Mouse (Mus musculus): ENCODE results near the gene Adtrp. TPM values are rescaled to one million over a fixed set of nuclear protein-coding genes. Genes with fewer than 3 reads are reported as not detected.
A peak's percentile ranks its signal among the peaks of the same experiment; 100 is the strongest.

Gene Adtrp
- not detected in 2 replicates for total RNA-seq (2017)

DNA sequence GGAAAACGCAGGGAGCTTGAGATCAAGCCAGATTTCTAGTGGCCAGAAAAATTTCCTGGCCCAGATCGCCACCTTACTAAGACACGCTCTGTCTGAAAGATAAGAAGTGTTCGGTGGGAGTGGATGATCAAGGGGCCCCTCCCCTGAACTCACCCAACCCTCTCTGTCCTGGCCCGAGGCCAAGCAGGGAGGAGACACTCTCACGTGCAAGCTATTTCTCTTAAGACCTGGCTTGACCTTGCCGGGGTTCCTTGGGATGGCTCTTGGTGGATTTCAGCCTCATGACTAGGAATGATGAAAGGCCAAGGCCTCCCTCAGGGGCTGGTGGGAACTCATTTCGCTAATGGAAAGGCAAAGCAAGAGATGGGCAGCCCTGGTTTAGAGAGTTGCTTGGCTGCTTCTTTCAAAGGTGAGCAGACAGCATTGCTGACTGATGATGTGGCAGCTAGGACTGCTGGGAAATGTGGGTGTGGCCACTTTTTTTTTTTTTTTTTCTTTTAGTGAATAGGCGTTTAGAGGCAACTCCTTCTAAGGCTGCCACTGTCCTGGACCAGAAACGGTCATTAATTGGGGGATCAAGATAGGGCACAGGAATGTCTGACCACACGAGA lies at the start of gene Adtrp:
Gene Adtrp (minus strand): TSS at position 169 of the 611 bp plus-strand sequence.
- ATAC-seq (replicated peaks; ENCODE audit: low read depth, poor library complexity, severe bottlenecking), result no peak; the same call in 1 of the 2 replicates

DNA sequence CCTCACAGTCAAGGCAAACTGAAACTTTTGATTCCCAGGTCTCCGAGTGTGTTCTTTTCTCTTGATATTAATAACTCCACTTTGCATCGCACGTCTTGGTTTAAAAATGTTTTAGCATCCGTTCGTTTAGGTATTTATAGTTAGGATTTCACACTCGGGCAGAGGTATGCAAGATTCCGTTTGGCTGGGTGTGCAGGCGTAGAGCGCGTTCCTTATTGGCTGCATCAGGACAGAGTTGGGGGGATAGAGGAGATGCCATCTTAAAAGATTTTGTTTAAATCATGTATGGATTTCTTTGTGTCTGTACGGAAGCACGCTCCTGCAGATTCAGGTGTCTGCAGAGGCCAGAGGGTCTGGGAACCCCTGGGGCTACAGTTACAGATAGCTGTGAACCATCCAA lies 44.5 kb upstream of the Adtrp start:
- no peak for ATAC-seq (replicated peaks; ENCODE audit: low read depth, poor library complexity, severe bottlenecking)

DNA sequence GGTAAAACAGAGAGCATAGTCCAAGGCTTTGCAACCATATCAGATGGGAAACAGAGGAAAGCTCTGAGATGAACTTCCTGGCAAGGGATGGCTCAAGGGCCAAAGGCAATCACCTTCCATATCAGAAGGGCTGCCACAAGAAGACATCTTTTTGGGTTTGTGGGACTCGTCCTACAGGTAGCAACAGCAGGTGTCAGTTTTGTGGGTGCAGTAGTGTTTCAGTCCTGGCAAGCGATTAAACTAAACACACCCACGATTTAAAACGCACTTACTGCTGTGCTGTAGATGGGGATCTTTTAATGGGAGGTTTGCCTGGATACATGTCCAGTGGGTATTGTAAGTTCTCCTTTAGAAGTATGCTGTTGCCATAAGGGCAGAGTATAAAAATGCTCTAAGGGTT lies 43.1 kb upstream of the Adtrp start:
- no peak for ATAC-seq (replicated peaks; ENCODE audit: low read depth, poor library complexity, severe bottlenecking)

DNA sequence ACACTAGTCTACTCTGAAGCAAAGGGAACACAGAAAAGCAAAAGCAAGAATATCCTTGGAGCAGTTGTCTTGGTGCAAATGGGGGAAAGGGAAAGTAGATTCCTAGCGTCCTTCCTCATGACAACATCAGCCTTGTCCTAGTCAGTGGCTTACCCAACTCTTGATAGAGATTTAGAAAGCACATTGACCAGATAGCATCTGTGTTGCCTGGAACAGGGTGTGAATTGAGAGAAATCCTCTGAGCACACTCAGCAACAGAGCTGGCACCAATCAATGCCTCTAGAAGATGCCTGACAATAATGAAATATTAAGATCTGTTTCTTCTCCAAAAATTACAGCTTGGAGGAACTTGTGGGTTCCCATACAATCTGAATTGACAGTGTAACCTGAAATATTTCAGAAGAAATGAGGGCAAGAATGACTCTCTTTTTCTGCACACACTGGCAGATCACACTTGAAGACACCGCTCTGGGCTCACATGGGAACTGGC lies 42.7 kb upstream of the Adtrp start:
- ATAC-seq (replicated peaks; ENCODE audit: low read depth, poor library complexity, severe bottlenecking), result no peak

DNA sequence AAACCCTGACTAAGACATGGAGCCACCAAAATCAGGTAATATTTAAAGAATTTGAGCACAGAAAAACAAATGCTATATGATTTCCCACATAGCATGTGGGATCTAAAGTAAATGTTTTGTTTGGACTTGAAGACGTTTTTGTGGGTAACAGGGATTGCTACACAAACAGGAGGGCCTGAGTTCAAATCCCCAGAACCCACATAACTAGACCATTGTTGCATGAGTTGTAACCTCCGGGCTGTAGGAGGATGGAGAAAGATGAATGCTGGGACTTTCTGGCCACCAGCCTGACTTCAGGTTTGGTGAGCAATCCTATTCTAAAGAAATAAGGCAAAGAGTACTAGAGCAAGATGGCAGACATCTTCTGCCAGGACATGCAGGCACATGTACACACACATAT lies 41.2 kb upstream of the Adtrp start:
- no peak for ATAC-seq (replicated peaks; ENCODE audit: low read depth, poor library complexity, severe bottlenecking)

DNA sequence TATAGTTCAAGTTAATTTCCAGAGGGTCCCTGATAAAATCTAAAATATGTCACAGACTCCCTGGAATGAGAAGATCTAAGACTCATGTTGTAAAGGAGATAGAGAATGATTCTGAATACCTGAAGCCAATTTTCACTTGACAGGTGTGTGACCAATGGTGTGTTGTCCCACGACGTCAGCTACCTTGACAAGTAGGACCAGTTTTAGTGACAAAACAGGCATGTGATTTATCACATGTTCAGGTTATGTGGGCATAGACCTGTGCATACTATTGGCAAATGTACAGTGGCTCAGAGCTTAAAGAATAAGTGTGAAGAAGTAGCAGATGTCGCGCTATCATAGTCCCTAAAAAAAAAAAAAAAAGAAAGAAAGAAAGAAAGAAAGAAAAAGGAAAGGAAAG lies 38.6 kb upstream of the Adtrp start:
- no peak for ATAC-seq (replicated peaks; ENCODE audit: low read depth, poor library complexity, severe bottlenecking)

DNA sequence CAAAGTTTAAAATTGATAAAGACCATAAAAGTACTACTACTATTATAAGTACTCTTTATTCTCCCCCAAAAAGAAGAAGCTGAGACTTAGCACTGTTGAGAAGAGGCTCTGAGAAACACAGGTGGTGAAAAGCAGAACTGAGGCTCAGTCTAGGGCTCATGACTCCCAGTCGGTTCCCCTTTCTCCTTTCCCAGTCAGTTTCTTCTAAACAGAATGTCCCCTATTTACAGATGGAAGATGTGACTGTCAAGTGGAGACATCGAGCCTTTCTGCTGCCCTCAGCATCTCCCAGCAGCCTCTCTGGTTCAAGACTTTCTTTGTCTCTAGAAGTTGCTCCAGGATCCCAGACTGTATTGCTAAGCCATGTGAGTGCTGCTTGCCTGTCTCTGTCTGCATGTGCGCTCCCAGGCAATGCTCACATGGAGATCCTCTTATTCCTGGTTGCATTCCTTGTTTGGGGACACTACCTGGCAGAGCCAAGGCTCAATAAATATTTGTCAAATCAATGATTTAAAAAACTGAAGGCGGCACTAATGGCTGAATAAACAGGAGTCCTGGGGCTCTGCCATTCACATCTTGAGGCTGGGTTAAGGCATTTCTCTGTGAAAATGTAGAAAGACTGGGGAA lies 36.3 kb upstream of the Adtrp start:
- ATAC-seq (replicated peaks; ENCODE audit: low read depth, poor library complexity, severe bottlenecking), result peak; percentile 83

DNA sequence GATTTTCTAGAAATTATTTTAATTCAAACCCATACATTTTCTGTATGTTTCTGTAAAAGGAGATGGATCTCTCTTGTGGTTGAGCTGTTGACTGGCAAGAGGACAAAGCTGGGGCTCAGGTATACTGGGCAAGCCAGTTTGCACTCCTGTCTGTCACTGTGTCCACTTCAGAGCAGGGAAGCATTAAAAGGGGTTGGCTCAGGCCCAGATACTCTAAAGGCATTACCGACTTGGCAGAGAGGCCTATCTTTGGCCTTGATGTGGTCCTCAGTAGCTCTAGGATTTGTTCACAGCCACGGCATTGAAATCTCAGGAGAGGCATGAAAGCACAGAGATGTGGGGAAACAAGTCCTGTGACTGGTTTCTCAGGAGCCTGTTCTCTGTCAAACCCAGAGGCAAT lies 33.7 kb upstream of the Adtrp start:
- ATAC-seq (replicated peaks; ENCODE audit: low read depth, poor library complexity, severe bottlenecking), result no peak

DNA sequence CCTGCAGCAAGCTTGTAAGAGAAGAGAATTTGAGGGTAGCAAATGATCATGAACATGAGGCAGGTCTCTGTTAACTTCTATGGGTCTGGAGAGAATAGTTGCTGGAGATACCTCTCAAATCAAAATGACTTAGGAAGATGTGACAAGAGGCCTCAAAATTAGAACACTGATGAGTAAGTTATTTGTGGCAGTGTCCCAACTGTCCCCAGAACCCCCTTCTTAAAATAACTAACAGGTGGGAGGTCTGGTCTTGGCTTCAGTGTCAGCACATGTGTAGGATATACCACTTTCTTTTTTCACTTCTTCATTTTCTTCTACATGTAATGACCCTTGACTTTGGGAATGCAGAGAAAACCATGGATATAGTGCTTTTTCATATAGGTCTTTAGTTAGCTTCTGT lies 33.0 kb upstream of the Adtrp start:
- no peak for ATAC-seq (replicated peaks; ENCODE audit: low read depth, poor library complexity, severe bottlenecking)

DNA sequence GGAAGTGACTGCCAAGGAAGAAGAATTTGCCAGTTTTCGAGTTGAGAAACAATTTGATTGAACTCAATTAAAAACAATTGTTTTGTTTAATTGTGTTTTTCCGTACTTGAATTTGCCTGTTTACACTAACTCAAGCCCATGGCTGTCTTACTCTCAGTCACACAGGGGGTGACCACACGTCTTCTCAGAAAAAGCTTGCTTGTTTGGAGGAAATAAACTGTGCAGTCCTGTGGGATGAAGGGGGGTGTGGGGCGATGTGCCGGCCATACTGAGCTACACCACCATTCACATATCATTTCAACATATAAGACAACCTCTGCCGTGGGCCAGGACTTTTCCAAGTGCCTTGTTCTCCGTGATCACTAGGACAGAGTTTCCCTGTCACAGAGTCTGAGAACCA lies 25.2 kb upstream of the Adtrp start:
- ATAC-seq (replicated peaks; ENCODE audit: low read depth, poor library complexity, severe bottlenecking), result no peak

DNA sequence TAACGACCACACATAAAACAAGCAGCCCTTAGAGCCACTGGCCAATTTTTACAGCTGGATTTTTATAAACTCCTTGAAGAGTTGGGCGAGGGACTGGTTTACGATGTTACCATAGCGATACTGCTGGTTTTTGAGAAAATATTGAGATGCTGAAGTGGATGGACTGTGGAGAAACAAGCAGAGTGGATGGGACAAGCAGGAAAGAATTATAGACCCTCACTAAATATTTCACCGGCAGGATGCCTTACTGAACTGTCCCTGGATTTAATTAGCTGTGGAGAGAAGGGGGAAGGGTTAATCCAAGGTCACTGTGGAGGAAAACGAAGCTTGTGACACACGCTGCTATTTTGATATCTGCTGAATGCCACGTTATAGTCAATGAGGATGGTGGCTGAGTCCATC lies 24.7 kb upstream of the Adtrp start:
- no peak for ATAC-seq (replicated peaks; ENCODE audit: low read depth, poor library complexity, severe bottlenecking)

DNA sequence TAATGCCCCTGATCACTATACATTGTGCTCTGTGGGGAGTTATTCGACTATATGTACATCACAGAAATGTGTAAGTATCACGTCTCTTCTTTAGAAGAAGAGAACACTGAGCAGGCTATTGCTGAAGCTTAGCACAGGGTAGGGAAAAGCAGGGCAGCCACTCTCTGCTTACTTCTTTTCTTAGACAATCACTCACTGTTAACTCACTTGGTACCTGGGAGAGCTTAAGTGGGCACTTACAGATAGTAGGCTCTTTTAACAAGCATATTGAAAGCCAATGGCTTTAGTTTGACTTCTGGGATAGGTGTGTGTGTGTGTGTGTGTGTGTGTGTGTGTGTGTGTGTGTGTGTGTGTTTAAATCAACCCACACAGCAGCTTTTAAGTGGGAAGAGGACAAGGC lies 20.0 kb upstream of the Adtrp start:
- no peak for ATAC-seq (replicated peaks; ENCODE audit: low read depth, poor library complexity, severe bottlenecking)

DNA sequence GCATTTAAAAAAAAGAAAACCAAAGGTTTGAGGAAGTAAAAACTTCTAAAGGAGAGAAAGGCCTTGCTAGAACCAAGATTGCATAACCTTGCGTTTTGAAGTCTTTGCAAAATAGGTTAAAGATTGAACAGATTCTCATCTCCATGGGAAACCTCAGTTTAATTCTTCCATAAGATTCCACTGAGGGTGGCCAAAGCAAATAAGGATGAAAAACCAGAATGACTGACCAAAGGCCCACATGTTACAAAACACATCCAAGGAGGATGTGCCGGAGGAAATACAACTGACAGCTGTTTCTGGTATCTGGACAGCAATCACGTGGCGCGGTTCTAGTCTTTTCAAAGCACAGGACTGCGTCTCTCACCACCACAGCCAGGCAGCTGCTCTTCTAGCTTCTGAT lies 18.1 kb upstream of the Adtrp start:
- ATAC-seq (replicated peaks; ENCODE audit: low read depth, poor library complexity, severe bottlenecking), result peak; percentile 68

DNA sequence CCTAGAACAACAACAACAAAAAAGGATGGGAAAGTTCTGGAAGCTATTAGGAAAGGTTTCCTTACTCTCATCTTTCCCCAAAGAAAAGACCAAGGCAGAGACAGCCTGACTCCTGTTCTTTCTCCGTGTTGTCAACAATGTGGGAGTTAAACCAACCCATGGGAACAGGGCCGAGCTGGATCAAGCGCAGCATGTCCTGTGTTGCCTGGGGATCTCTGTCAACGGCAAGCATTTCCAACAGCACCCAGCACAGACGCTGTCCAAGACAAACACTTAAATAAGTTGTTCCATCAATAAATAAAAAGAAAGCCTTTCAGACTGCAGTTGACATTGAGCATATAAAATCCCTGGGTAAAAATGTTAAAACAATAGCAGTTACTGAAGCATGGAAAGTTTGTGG lies 17.6 kb upstream of the Adtrp start:
- no peak for ATAC-seq (replicated peaks; ENCODE audit: low read depth, poor library complexity, severe bottlenecking)

DNA sequence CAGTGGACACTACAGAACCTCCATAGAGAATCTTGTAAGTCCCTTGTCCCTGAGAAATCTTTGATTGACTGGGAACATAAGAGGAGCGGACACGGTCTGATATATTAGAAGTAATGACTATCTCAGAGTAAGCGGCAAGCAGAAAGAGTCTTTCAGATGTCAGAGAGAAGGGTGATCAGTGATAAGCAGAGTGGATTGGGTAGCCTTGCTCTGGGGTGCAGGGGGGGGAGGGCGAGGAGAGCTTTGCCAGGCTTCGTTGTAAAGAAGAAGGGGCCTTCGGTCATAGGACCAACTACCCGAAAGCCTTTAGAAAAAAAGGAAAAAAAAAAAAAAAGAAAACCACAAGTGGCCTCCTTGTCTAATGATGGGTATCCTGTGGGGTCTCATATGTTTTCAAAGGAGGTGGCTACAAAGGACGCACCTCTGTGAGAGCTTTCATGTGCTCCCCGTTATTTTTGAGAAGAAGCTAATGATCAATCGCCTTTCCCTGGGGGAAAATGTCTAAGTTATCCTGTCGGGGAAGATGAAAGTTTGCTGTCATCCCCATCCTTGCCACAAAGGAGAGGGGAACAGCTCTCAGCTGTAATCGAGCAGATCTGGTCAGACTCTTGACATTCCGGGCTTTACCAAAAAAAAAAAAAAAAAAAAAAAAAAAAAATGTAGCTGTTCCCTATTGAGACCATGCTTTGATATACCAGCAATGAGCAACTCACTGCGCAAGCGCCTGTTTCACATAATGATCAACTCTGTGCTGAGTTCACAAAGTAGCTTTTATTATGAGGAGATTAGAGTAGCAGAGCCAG lies 13.3 kb upstream of the Adtrp start:
- ATAC-seq (replicated peaks; ENCODE audit: low read depth, poor library complexity, severe bottlenecking), result no peak

DNA sequence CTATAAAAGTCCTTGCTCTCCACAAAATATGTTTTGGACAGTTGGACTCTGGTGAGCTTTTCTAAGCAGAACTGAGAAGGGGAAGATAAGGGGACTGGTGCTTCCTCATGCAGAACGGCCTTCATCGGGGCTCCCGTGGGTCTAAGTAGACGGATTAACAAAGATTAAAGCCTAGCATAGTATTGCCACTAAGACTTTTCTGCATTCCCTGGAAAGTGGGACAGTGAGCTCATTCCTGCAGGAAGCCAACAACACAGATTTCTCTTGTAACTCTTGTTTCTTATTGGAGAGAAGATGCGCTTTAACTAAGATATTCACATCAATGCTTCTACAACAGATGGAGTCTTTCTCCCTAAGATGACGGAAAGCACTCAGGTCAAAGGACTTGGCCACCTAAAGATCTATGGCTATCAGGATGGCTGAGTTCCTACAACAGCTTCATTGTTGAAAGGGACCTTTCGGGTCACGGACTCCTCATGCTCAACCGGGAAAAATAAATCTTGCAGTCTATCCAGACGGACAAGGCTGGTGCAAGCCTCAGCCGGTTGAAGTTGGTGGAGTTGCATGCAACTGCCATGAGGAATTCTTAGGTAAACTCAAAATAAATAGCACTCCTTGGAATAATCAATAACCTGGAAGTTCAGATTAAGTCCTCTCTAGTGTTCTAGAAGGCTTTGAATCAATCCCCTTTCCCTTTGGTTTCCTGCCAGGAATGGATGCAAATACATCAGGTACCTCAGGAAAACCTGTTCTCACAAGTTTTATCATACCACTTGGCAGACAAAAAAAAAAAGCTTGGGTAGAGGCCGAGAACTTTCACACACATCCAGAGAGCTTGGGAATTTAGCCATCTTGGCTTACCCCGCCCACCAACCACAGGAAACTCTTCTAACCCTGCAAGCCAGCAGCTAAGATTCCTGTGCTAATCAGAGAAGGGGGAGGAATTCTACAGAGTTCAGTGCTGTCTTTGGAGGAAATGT lies 8.0 kb upstream of the Adtrp start:
- ATAC-seq (replicated peaks; ENCODE audit: low read depth, poor library complexity, severe bottlenecking), result 0 out of 2 replicates have a peak, but pooled peaks have one; percentile 45

DNA sequence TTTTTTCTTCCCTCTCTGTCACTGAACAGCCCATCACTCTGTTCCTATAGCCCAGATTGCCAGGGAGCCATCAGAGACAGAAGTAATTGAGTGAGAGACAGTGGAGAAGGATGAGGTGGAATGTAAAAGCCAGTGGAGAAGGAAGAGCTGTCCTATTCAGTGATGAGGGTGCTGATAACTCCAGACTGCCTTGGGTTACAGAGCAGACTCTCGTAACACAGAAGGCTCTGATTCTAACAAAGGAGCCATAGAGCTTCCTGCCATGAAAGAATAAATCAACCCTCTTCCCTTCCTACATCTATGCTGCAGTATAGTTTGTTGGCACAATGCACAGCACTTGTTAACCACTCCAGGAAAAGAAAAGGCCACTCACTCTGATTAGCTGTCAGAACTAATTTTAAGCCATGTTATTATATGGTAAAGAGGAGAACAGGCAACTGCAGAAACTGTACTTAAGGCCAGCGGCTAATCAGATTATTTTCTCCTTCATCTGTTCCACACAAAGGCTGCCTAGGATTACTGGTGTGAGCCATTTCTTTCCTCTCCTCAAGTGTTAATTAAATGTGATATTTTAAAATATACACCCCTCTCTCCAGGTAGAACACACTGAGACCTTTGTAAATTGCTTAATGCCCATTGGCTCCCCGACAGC lies 3.4 kb upstream of the Adtrp start:
- ATAC-seq (replicated peaks; ENCODE audit: low read depth, poor library complexity, severe bottlenecking), result no peak

DNA sequence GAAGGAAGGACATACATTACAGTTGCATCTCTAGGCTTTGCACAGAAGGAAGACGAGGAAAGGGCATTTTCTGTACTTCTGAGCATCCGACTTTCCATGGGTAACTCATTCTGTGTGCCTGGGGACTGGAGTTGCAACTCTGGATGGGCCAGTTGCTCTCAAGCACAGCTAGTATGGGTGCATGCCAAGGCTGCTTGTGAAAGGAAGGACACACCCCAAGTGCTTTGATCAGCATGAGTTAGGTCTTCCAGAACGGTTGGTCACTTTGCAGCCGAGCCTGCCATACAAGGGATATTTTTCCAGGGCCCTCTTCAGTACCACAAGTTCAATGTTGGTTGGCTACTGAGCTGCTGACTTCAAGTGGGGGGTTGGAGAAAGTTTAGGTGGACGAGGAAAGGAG lies 968 bp downstream of the Adtrp start:
- ATAC-seq (replicated peaks; ENCODE audit: low read depth, poor library complexity, severe bottlenecking), result no peak

DNA sequence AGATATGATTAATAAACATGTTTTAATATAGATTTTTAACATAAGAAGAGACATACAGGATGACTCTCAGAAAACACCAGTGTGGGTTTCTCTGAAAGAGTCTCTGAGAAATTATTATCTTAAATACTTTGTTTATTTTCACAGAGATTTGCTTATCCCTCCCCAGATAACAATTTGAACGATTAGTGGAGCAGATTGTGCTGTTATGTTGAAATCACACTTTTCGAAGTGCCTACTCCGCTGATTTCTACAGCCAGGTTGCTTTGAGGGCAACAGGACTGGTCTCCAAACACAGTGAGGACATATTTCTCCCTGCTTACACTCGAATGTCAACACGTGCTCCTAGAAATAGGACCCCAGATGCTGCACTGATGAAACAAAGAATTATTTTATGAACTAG lies 2.5 kb downstream of the Adtrp start:
- no peak for ATAC-seq (replicated peaks; ENCODE audit: low read depth, poor library complexity, severe bottlenecking)

DNA sequence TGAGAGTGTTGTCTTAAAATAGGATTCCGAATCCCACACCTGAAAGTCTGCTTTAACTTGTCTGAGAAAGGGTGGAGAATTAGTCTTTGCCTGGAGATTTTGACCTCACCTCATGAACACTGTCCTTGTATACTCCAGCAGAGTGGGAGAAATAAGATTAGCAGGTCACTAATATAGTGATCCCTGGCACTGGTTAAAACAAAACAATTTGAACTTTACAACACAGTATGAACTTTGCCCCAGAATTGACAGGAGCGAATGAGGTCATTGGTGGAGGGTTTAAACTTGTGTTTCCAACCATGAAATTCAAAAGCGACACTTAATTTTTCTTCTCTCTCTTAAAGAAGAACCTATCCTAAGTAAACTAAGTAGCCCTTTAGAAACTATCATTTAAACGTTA lies 3.4 kb downstream of the Adtrp start:
- ATAC-seq (replicated peaks; ENCODE audit: low read depth, poor library complexity, severe bottlenecking), result no peak

All from common myeloid progenitor, adult 5-6 weeks (primary cell).